Mouse (Mus musculus): ENCODE data around the gene Zfyve28. TPM values are rescaled to one million over a fixed set of nuclear protein-coding genes. Genes with fewer than 3 reads are reported as not detected.

Gene Zfyve28
- total RNA-seq, 2 experiments from 2014 or later: 0.68 TPM; not detected in 1

DNA sequence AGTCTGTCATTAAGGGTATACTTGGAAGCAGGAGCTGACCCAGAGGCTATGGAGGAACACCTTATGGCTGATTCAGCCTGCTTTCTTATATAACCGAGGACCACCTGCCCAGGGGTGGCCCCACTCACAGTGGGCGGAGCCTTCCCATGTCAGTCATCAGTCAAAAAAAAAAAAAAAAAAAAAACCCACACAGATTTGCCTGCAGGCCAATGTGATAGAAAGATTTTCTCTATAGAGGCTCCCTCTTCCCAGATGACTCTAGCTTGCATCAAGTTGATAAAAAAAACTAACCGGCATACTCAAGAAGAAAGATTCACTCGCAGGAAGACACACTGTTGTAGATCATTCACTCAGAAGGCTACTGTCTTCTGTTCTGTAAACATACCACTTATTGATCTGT, 68.2 kb downstream of the Zfyve28 start:
- no peak for ATAC-seq (replicated peaks; ENCODE audit: low FRiP score, poor library complexity, severe bottlenecking)

DNA sequence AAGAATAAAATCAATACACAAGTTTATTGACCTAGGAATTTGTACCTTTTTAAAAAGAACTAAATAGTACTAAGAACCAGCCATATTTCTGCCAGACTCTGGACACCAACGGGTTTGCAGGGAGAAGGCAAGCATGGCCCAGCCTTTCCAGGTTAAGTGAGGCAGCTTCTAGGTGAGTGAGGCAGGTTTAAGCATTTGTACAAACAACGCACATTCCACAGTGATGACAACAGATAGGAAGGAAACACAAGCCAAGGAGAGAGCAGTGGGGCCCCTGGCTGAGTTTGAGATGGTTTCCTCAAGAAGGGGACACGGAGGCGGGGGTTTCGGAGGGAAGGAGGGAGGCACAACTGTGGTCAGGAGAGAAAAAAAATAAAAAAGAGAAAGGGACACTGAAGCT, 69.6 kb downstream of the Zfyve28 start:
- ATAC-seq (replicated peaks; ENCODE audit: low FRiP score, poor library complexity, severe bottlenecking): no peak

DNA sequence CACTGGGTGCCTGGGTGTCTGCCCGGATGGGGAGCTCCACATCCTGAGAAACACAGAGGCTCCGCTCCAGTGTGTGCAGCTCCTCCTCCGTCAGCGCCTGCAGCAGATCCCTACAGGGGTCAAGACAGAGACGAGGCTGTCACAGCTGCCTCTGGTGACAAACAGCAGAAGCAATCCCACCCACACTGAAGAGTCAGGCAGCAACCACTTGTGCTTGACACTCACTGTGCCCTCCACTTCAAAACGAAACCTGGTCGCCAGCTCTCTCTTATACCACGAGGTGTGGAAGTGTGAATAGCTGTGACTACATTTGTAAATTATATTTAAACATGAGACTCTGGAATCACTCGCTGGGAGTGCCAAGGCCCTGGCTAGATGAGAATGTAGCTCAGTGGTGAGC, 70.5 kb downstream of the Zfyve28 start:
- ATAC-seq (replicated peaks; ENCODE audit: low FRiP score, poor library complexity, severe bottlenecking): no peak

DNA sequence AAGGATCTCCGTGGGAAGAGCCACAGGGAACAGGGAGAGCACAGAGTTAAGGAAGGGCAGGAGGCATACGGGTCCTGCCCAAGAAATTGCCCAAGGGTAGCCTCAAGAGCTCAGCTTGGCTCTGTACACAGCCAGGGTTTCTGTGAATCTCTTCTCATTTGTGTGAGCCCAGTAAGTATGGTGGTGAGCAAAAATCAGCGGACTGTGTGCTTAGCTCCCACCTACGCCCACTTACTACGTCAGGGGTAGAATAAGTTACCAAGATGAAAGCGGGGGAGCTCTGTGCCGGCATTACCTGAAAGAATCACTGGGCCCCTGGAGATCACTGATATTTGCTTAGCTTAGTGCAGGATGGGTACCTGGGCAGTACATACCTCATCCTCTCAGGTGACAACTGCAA, 72.2 kb downstream of the Zfyve28 start:
- ATAC-seq (replicated peaks; ENCODE audit: low FRiP score, poor library complexity, severe bottlenecking): no peak

DNA sequence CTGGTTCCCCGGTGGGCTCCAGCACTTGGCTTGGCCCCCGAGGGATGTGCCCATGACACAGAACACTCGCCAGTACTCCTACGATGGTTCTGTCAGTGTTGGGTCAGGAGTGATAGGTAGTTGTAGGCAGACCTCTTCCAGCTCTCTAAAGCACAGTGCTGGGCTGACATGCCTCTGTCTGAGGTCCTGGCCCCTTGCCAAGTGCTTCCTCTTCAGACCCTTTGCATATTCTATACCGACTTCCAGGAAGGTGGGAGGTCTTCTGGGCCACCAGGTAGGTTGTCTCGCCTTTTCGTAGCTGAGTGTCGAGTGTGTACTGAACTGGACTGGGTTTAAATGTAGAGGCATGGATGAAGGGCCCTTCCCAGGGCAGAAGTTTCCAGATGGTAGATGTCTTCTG, 74.6 kb downstream of the Zfyve28 start:
- ATAC-seq (replicated peaks; ENCODE audit: low FRiP score, poor library complexity, severe bottlenecking): no peak

DNA sequence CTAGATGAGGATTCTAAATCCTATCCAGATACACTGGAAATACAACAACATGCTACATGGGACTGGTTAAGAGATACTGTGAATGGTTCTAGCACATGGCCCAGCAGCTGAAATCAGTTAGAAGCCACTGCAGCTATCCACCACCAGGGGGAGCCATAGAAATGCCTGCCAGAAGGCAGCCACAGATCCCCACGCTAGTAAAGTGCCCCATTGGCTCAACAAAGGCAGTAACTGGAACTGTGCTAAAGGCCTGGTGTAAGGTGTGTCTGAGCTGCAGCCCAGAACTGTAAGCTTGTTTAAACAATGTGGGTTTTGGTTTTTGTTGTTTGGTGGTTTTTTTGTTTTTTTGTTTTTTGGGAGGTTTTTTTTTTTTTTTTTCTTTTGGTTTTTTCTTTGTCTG, 78.0 kb downstream of the Zfyve28 start:
- peak; percentile 88 for ATAC-seq (replicated peaks; ENCODE audit: low FRiP score, poor library complexity, severe bottlenecking)

DNA sequence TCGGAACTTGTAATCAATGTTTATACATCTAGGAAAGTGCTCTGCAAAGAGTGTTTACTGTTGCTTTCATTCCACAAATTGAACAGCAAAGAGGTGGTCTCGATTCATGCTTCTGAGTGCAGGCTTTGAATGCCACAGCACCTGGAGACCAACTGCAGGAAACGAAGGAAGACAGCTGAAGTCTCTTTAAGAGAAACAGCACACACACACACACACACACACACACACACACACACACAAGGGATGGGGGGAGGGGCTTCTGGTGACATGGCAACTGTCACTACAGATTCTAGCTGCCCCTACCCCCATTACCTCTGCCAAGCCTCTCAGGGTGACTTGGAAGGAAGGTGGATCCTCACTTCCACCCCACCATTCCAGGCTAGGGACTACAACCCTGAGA, 80.7 kb downstream of the Zfyve28 start:
- no peak for ATAC-seq (replicated peaks; ENCODE audit: low FRiP score, poor library complexity, severe bottlenecking)

DNA sequence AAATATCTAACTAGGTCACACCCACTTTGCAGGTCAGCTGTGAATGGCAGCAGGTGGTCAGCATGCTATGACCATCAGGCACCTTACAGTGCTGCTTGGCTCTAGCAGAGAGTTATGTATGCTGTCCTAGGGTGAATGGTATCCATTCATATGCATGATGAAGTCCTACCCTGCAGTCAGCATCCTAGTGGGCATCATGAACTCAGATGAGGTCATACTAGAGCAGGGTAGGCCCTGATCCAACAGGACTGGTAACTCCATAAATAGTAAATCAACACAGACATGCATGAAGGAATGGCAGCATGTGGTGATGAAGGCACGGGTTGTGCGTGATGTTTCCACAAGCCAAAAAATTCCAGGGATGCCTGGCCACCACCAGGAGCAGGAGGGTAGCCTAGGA, 82.5 kb downstream of the Zfyve28 start:
- no peak for ATAC-seq (replicated peaks; ENCODE audit: low FRiP score, poor library complexity, severe bottlenecking)

DNA sequence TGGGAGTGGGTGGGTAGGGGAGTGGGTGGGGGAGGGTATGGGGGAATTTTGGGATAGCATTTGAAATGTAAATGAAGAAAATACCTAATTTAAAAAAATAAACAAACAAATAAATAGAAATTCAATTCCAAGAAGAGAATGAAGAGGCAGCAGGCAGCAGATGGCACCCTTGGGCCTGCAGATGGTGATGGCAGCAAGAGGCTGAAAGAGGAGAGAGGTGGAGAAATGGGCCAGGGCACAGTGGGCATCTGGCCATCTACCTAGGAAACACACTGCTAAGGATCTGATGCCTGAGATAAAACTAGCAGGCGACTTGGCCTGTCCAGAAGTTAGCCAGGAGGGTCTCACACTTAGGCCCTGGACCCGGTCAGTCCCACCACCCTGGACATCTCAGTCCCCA, 83.3 kb downstream of the Zfyve28 start:
- ATAC-seq (replicated peaks; ENCODE audit: low FRiP score, poor library complexity, severe bottlenecking): no peak

DNA sequence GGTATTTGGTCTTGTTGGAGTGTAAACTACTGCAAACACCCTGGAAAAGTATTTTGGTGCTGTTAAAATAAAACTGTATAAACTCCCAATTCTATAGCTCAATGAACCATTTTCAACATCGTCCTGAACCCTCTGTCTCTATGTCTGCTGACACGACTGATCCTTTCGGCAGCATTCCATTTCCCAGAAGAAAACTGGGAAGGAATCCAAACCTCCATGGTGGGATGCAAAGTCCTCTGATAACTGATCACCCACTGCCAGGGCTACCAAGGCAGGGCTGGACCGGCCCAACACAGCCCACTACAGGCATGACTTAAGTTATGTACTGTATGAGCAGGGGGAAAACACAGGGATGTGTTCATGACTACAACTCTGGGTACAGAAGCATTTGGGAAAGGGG, 86.2 kb downstream of the Zfyve28 start:
- no peak for ATAC-seq (replicated peaks; ENCODE audit: low FRiP score, poor library complexity, severe bottlenecking)

DNA sequence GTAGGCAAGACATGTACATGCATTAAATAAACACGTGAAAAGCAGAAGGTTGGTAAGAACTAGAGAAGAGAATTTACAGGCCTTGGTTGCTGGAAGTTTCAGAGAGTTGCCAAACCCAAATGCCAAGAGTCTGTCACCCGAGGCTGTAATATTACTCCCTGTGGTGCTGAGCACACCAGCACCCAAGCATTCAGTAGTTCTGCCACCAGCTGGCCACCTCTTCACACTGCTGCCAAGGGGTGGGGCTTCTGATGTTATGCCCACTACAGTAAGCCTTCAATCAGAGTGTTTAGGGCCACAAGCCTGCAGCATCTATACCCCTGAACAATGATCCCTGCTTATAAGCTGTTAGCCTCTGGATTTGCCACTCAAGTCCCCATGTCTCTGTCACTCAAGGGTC, 86.9 kb downstream of the Zfyve28 start:
- ATAC-seq (replicated peaks; ENCODE audit: low FRiP score, poor library complexity, severe bottlenecking): no peak

DNA sequence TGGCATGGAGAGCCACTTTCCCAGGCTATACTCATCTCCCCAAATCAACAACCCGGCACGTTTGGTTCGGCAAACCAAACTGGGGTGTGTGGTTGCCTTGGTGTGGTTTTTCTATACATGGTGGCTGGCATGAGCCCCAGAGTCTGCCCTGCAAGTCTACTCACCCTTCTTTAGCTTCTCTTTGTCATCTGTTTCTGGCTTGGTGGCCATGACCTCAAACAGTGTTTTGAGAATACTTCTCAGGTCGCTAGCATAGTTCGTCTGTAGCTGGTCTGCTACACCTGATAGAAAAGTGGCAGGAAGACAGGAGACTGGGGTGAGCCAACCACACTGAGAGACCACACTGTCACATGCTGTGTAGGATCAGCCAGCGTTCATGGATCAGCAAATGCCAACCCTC, 89.6 kb downstream of the Zfyve28 start:
- no peak for ATAC-seq (replicated peaks; ENCODE audit: low FRiP score, poor library complexity, severe bottlenecking)

DNA sequence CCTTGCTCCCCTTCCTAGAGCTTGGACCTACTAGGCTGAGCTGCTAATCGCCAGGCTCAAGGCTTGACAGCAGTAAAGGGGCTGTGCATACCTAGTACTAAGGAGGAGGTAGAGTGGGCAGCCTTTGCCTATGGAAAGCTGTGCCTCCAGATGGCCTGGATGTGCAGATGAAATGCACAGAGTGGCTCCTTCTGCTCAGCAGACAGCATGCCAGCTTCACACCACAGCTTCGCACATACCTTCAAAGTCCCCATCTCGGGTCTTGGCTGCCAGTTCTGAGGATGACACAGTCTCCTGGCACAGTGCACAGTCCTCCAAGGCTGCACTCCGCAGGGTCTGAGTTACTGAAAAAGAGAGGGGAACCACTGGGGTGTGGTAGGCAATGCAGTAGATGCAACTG, 91.0 kb downstream of the Zfyve28 start:
- no peak for ATAC-seq (replicated peaks; ENCODE audit: low FRiP score, poor library complexity, severe bottlenecking)

DNA sequence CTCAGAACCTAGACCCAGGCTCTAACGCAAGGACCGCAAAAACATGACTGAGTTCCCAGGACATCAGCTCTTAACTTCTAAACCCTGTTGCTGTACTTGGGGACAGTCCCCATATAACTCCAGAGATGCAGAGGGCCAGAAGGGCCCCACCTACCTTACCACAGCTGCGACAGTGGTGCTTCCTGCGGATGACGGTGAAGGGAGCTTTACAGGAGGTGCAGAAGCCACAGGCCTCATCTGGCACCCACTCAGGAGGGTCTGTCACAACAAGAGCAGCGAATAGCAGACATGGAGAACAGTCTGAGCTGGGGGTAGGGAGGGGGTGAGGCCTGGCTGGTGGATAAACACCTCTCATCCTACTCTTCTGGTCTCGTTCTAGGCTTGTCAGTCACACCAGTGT, 91.8 kb downstream of the Zfyve28 start:
- ATAC-seq (replicated peaks; ENCODE audit: low FRiP score, poor library complexity, severe bottlenecking): no peak

DNA sequence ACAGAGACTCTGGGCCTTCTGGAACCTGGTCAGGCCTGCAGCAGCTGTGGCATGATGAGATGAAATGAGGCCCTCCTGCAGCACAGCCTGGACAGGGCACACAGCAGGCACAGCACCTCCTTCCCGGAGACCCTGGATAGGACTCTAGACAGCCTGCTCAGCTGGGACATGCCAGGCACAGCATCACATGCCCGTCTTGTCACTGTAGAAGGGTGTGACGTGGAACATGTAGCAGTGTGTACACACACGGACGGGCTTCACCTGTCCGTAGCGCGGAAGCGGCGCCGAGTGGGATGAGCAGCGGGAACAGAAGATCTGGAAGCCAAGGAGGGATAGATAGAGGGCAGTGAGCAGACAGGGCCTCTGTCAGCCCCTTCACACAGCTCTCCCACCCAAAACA, 92.5 kb downstream of the Zfyve28 start:
- ATAC-seq (replicated peaks; ENCODE audit: low FRiP score, poor library complexity, severe bottlenecking): no peak

DNA sequence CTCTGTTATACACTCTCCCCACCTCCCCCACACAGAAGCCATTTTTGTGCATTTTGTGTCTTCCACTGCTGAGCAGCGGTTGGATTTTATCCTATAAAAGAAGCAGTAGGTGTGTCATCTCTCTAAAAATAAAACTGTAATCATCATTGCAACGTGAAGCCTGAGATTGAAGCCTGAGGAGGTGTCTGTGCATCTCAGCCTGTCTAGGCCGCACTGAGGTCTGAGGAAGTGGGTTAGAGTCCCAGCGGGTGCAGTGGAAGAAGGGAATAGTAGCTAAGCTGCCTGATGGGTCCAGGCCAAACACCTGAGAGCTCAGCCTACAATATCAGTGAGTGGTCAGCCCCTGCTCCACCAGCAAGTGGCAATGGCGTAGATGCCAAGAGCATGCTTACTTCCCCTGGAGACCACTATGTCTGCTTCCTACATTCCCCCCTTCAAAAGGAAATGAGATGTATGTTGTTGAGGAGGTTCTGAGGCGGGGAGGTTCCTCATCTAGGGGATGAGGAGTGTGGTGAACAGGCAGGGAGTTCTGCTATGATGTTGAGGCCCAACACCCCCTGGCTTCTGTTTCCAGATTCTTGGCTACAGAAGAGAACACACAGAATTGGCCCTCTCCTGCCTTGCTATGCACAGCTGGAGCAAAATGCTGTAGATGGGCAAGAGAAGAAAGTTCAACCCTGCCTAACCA, 93.1 kb downstream of the Zfyve28 start:
- no peak for ATAC-seq (replicated peaks; ENCODE audit: low FRiP score, poor library complexity, severe bottlenecking)

DNA sequence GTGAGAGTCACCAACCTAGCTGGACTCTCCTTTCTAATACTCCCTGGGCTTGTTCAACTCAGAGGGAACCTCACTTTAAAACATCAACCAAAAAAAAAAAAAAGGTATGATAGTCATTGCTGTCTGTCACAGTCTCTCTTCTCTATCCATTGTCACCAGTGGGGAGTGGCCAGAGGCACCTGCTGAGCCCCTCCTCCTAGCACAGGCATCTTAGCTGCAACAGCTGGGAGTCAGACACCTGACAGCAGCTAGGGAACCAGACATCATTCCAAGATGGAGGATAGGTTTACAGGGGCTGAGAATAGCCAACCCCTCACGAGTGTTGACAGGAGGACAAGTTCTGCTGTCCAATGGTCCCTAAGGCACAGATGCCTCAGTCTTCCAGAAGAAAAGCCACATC, 93.8 kb downstream of the Zfyve28 start:
- ATAC-seq (replicated peaks; ENCODE audit: low FRiP score, poor library complexity, severe bottlenecking): no peak

DNA sequence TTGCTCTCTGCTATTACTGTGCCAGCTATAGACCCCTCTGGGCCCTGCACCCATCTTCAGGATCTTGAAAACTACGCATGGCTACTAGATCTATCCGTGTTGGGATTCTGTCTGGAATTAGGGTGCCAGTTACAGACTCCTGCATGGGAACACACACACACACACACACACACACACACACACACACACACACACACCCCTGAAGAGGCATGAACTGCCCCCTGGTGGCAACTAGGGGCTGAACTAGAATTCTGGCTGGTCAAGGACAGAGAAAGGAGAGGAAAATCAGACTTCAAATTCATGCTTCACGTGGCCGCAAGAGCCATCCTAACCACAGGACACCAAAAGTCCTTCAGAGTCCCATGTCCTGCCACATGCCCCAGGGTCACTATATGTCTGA, 96.4 kb downstream of the Zfyve28 start:
- no peak for ATAC-seq (replicated peaks; ENCODE audit: low FRiP score, poor library complexity, severe bottlenecking)

DNA sequence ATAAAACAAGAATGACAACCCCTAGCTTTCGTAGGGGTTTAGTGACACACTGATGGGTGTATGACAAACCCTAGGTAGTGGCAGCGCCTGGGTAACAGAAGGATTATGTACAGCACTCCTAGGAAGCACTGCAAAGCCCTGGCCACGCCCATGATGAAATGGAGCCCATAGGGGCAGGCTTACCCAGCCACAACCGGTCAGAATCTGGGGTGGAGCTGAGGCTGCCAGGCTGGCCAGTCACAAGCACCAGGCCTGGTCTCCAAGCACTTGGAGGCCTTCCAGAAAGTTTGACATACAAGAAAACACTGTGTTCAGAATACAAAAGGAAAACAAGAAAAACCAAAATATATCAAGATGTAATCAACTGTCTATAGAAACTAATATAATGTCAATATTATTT, 97.2 kb downstream of the Zfyve28 start:
- no peak for ATAC-seq (replicated peaks; ENCODE audit: low FRiP score, poor library complexity, severe bottlenecking)

DNA sequence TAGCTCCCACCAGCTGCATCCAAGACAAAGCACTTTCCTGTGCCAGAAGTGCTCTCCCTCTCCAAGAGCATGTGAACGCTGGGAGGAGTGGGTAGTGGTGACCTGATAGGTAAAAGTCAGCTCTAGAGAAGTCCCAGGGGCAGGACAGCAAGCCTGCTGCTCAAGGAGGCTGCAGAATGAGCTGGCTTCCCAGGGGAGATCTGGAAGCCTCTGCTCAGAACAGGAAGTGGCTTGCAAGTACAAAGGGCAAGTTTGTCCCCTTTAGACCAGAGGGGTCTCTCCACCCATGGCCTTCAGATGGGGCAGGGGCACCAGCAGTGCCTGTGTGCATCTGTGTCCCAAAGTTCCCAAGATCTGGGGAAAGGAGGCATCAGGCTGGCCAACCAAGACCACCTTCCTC, 98.7 kb downstream of the Zfyve28 start:
- ATAC-seq (replicated peaks; ENCODE audit: low FRiP score, poor library complexity, severe bottlenecking): no peak

DNA sequence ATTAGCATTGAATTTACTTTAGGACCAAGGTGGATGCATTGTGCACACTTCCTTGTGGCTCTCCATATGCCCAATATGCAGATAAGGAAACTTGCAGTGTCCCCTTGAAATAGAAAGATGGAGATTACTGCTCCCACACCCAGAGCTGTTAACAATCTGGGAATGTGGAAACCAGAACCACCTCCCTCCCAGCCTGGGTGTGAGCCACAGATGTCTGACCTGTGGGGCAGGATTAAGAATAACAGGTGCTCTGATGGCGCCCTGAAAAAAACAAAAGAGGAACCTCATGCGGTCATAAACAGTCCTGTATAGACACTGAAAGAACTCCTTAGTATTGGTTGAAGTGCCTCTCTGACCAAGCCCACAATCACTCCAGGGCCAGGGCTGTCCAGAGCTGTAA, 99.4 kb downstream of the Zfyve28 start:
- no peak for ATAC-seq (replicated peaks; ENCODE audit: low FRiP score, poor library complexity, severe bottlenecking)

DNA sequence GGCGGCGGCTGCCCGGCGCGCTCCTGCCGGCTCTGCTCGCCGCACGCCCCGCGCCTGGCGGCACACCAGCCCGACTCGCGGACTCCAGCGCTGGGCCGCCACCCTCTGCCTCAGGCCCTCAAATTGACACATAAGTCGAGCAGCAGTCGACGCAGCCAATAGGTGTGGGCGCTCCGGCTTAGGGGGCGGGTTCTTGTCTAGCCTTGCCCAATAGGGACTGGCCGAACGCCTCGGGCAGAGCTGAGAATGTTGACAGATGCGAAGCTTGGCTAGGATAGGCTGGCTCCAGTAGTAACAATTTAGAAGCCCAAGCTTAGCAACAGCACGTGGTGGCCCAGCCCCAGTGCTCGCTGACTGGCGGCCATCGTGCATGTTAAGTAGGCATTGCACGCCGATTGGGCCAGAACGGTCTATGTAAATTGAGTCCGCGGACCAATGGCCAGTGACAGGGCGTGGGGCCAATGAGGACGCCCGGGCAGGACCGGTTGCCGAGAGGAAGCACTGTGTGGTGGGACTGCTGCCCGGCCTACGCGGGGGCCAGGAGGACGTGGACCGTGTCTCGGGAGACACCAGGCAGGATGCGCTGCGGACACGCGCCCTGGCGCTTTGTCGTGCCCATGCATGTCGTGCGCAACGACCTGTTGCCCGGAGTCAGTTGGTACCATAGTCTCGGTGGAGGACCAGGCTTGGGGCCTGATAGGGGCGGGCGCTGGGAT, 100.5 kb downstream of the Zfyve28 start, which contains the start of gene Mxd4:
Gene Mxd4, minus strand, starts transcription at position 120 of the 716 bp plus-strand sequence.
- ATAC-seq (replicated peaks; ENCODE audit: low FRiP score, poor library complexity, severe bottlenecking): peak; percentile 94
